Mouse (Mus musculus): ENCODE measurements around the gene Zfp809.
"Not testable (repeated sequence)": the region's sequence is repeated elsewhere in the genome, so short reads cannot be mapped to it uniquely, and the experiment has no call there.

Gene Zfp809

GRCm38 (mm10) chr9:22225581-22226388 is at the start of gene Zfp809:
Gene Zfp809 (plus strand): TSS chr9:22225714.
- DNase-seq (ENCODE audit: low spot score) = peak; percentile 98

GRCm38 (mm10) chr9:22188025-22188611 is 37.4 kb upstream of the Zfp809 start, which contains the start of gene Zfp872:
Gene Zfp872 (plus strand): TSS chr9:22188090.
- no peak for DNase-seq (ENCODE audit: low spot score)

- DNase-seq (ENCODE audit: low spot score) = no peak
Measured at GRCm38 (mm10) chr9:22196412-22196811, 29.1 kb upstream of the Zfp809 start.

GRCm38 (mm10) chr9:22213785-22214194 is 11.7 kb upstream of the Zfp809 start:
- DNase-seq (ENCODE audit: low spot score) = no peak

- no peak for DNase-seq (ENCODE audit: low spot score)
Measured at GRCm38 (mm10) chr9:22214549-22214948, 11.0 kb upstream of the Zfp809 start.

GRCm38 (mm10) chr9:22216705-22217104 is 8.8 kb upstream of the Zfp809 start:
- DNase-seq (ENCODE audit: low spot score) = no peak

- no peak for DNase-seq (ENCODE audit: low spot score)
Measured at GRCm38 (mm10) chr9:22217858-22218493, 7.5 kb upstream of the Zfp809 start.

- DNase-seq (ENCODE audit: low spot score) = no peak
Measured at GRCm38 (mm10) chr9:22224066-22224465, 1.4 kb upstream of the Zfp809 start.

GRCm38 (mm10) chr9:22224536-22225503 is 694 bp upstream of the Zfp809 start:
- peak; percentile 35 for DNase-seq (ENCODE audit: low spot score)

GRCm38 (mm10) chr9:22226389-22226673 is 817 bp downstream of the Zfp809 start:
- DNase-seq (ENCODE audit: low spot score) = not testable (repeated sequence)

- DNase-seq (ENCODE audit: low spot score) = no peak
Measured at GRCm38 (mm10) chr9:22226846-22227245, 1.3 kb downstream of the Zfp809 start.

- no peak for DNase-seq (ENCODE audit: low spot score)
Measured at GRCm38 (mm10) chr9:22229386-22230026, 4.0 kb downstream of the Zfp809 start.

- DNase-seq (ENCODE audit: low spot score) = no peak
Measured at GRCm38 (mm10) chr9:22230061-22230460, 4.5 kb downstream of the Zfp809 start.

GRCm38 (mm10) chr9:22230556-22230955 is 5.0 kb downstream of the Zfp809 start:
- no peak for DNase-seq (ENCODE audit: low spot score)

GRCm38 (mm10) chr9:22240001-22240400 is 14.5 kb downstream of the Zfp809 start:
- DNase-seq (ENCODE audit: low spot score) = no peak

- DNase-seq (ENCODE audit: low spot score) = no peak
Measured at GRCm38 (mm10) chr9:22244242-22244641, 18.7 kb downstream of the Zfp809 start.

- no peak for DNase-seq (ENCODE audit: low spot score)
Measured at GRCm38 (mm10) chr9:22256579-22256978, 31.1 kb downstream of the Zfp809 start.

- DNase-seq (ENCODE audit: low spot score) = no peak
Measured at GRCm38 (mm10) chr9:22258784-22259183, 33.3 kb downstream of the Zfp809 start.

GRCm38 (mm10) chr9:22259184-22260091 is 33.9 kb downstream of the Zfp809 start, which contains the start of gene Zfp599:
Gene Zfp599 (minus strand): TSS chr9:22259895.
- DNase-seq (ENCODE audit: low spot score) = peak; percentile 52

GRCm38 (mm10) chr9:22260092-22260422 is 34.5 kb downstream of the Zfp809 start:
- DNase-seq (ENCODE audit: low spot score) = no peak
